ENCODE assay signal across 11 mouse cellular contexts in the genomic region with DNA sequence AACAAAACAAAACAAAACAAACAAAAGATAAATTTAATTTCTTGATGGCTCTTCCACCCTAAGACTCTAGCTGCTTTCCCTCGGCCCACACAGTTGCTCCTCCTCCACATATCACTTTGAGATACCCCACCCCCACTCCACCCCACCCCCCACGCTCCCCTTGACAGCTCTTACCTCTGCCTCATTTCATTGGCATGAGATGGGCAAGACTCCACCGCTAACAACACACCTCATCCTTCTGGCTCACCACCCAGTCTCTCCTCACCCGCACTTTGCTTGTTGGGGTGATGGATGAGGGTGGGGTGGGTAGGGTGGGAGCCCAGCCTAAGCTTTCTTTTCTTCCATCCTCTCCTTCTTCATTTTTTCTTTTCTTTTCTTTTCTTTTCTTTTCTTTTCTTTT. TPM values are rescaled to one million over a fixed set of nuclear protein-coding genes. Genes with fewer than 3 reads are reported as not detected.
DNase-seq lines count a peak whose midpoint lies in the region; ATAC-seq and TF ChIP-seq lines count a peak whose summit lies in the region.
"Had no signal": no experiment of that assay in that cellular context is flagged by ENCODE, and none has a peak within 500 bp of the region (broad histone marks: within the 10 kb centered on the region; RNA-seq: fewer than 3 reads in every experiment).

No protein-coding gene starts in this region.

- 22% methylated on average over 4 of the region's 4 CpGs for WGBS in heart, embryonic 12.5 days
- 33% methylated on average over 4 of the region's 4 CpGs for WGBS in lung, embryonic 14.5 days
- 20% methylated on average over 4 of the region's 4 CpGs for WGBS in heart, embryonic 16.5 days

- no peak for TF ChIP-seq RAD21 in MEL (IDR thresholded peaks at IDR 0.05; ENCODE audit: low read depth, low read length)

- no peak overlapping the region for H3K27ac ChIP-seq in heart, embryonic 12.5 days (ENCODE audit: poor library complexity, severe bottlenecking)
- no peak overlapping the region for H3K27ac ChIP-seq in lung, embryonic 14.5 days (ENCODE audit: low read depth)
- no peak overlapping the region for H3K27ac ChIP-seq in MEL (ENCODE audit: control insufficient read depth, low read depth, low read length)
- no peak overlapping the region for H3K27ac ChIP-seq in heart, embryonic 16.5 days (ENCODE audit: low read length)
- H3K27ac ChIP-seq: hindbrain, embryonic 12.5 days; intestine, embryonic 15.5 days; stomach, embryonic 15.5 days had no signal

- no peaks in the 10 kb centered on the region for H3K27me3 ChIP-seq in heart, embryonic 12.5 days (replicated peaks)
- H3K27me3 ChIP-seq in lung, embryonic 14.5 days (ENCODE audit: insufficient read depth, low read length), result no peaks in the 10 kb centered on the region
- H3K27me3 ChIP-seq in MEL (ENCODE audit: control insufficient read depth in 1 of 2, insufficient read depth in 2 of 2, low read length in 2 of 2), result no peaks in the 10 kb centered on the region
- no peaks in the 10 kb centered on the region for H3K27me3 ChIP-seq in heart, embryonic 16.5 days (ENCODE audit: control insufficient read depth, insufficient read depth, low read length)
- H3K27me3 ChIP-seq: hindbrain, embryonic 12.5 days; intestine, embryonic 15.5 days; stomach, embryonic 15.5 days had no signal

- H3K4me2 ChIP-seq in heart, embryonic 12.5 days, result peak overlapping the region; percentile 25; the same call in 1 of the 2 replicates
- H3K4me2 ChIP-seq in lung, embryonic 14.5 days, result peak overlapping the region; percentile 36
- peak overlapping the region; percentile 32 for H3K4me2 ChIP-seq in heart, embryonic 16.5 days (ENCODE audit: low read depth, low read length)
- H3K4me2 ChIP-seq: hindbrain, embryonic 12.5 days had no signal

- no peaks in the 10 kb centered on the region for H3K9me3 ChIP-seq in heart, embryonic 12.5 days (replicated peaks)
- no peaks in the 10 kb centered on the region for H3K9me3 ChIP-seq in lung, embryonic 14.5 days (ENCODE audit: low read depth, low read length)
- no peaks in the 10 kb centered on the region for H3K9me3 ChIP-seq in MEL (replicated peaks; ENCODE audit: insufficient read depth, low read length)
- no peaks in the 10 kb centered on the region for H3K9me3 ChIP-seq in heart, embryonic 16.5 days (replicated peaks; ENCODE audit: control insufficient read depth, low read length)
- H3K9me3 ChIP-seq: hindbrain, embryonic 12.5 days; intestine, embryonic 15.5 days; stomach, embryonic 15.5 days had no signal

- no peak for TF ChIP-seq CTCF in lung, embryonic 14.5 days (IDR thresholded peaks at IDR 0.05; ENCODE audit: low read depth)
- TF ChIP-seq CTCF in MEL (IDR thresholded peaks at IDR 0.05 in 2 of 3, conservative IDR thresholded peaks at IDR 0.05 in 1 of 3; ENCODE audit: control insufficient read depth in 1 of 3, insufficient read depth in 1 of 3, low read depth in 2 of 3, low read length in 3 of 3, poor library complexity in 1 of 3, severe bottlenecking in 1 of 3), result no peak

- peaks cover 32% of the 10 kb centered on the region for H3K4me1 ChIP-seq in heart, embryonic 12.5 days (replicated peaks)
- no peaks in the 10 kb centered on the region; the same call in 1 of the 2 replicates for H3K4me1 ChIP-seq in lung, embryonic 14.5 days (ENCODE audit: insufficient read depth)
- H3K4me1 ChIP-seq in MEL (ENCODE audit: control insufficient read depth in 1 of 2, insufficient read depth in 2 of 2, low read length in 2 of 2), result peaks cover 0 to 5% of the 10 kb centered on the region in 2 experiments; a peak in 2 of 4 replicates
- H3K4me1 ChIP-seq in heart, embryonic 16.5 days (ENCODE audit: control insufficient read depth, insufficient read depth, low read length), result peaks cover 23% of the 10 kb centered on the region

- no peaks in the 10 kb centered on the region for H3K79me2 ChIP-seq in MEL (ENCODE audit: control insufficient read depth, insufficient read depth, low read length, poor library complexity)

- TF ChIP-seq POLR2A in MEL (IDR thresholded peaks at IDR 0.05; ENCODE audit: control insufficient read depth in 1 of 2, insufficient read depth in 1 of 2, low read depth in 1 of 2, low read length in 2 of 2, poor library complexity in 1 of 2), result no peak

- H3K9ac ChIP-seq in heart, embryonic 12.5 days, result peak overlapping the region; percentile 26; the same call in 1 of the 2 replicates
- no peak overlapping the region for H3K9ac ChIP-seq in lung, embryonic 14.5 days
- peak overlapping the region; percentile 12; the same call in 1 of the 2 replicates for H3K9ac ChIP-seq in MEL (ENCODE audit: control insufficient read depth, low read depth, low read length, poor library complexity, severe bottlenecking)
- peak overlapping the region; percentile 54 for H3K9ac ChIP-seq in heart, embryonic 16.5 days (ENCODE audit: low read length)
- H3K9ac ChIP-seq: hindbrain, embryonic 12.5 days; intestine, embryonic 15.5 days; stomach, embryonic 15.5 days had no signal

- no peak overlapping the region for H3K4me3 ChIP-seq in heart, embryonic 12.5 days
- H3K4me3 ChIP-seq in lung, embryonic 14.5 days (ENCODE audit: low read depth, low read length), result no peak overlapping the region
- H3K4me3 ChIP-seq in MEL (ENCODE audit: control insufficient read depth in 1 of 2, insufficient read depth in 1 of 2, low read depth in 2 of 2, low read length in 2 of 2), result peak overlapping the region; percentile 10 to 42; a peak in 3 of 4 replicates
- H3K4me3 ChIP-seq in heart, embryonic 16.5 days (ENCODE audit: low read length), result no peak overlapping the region
- H3K4me3 ChIP-seq: hindbrain, embryonic 12.5 days; intestine, embryonic 15.5 days; stomach, embryonic 15.5 days had no signal

- intact Hi-C loops in heart, postnatal 25 days (cut with DNase I), result loop anchor here (1.0 kb wide), 1 partner anchor 54 kb away; no protein-coding TSS in a partner anchor

- no peak for TF ChIP-seq EP300 in MEL (IDR thresholded peaks at IDR 0.05; ENCODE audit: low read depth in 1 of 2, low read length in 2 of 2)

- ATAC-seq in heart, embryonic 12.5 days (ENCODE audit: insufficient number of reproducible peaks, low FRiP score), result no peak
- ATAC-seq in lung, embryonic 14.5 days (ENCODE audit: insufficient read depth), result no peak
- ATAC-seq in heart, embryonic 16.5 days (replicated peaks; ENCODE audit: extremely low read depth, insufficient read depth, low FRiP score), result no peak
- ATAC-seq: intestine, embryonic 15.5 days had no signal

- no peak for DNase-seq in heart, postnatal 25 days (ENCODE audit: low spot score)
- DNase-seq in lung, embryonic 14.5 days, result no peak
- no peak for DNase-seq in lung, postnatal 25 days (ENCODE audit: low spot score)
- no peak for DNase-seq in MEL (ENCODE audit: low read depth, low spot score)
- DNase-seq in spleen, postnatal 10 days (ENCODE audit: low spot score in 2 of 2), result no peak
- no peak for DNase-seq in layer of hippocampus, adult 11-12 months (ENCODE audit: low spot score)

- H3K36me3 ChIP-seq in heart, embryonic 12.5 days, result peaks cover 5% of the 10 kb centered on the region; the same call in 1 of the 2 replicates
- peaks cover 3% of the 10 kb centered on the region; the same call in 1 of the 2 replicates for H3K36me3 ChIP-seq in lung, embryonic 14.5 days (ENCODE audit: insufficient read depth)
- H3K36me3 ChIP-seq in MEL (ENCODE audit: control insufficient read depth in 1 of 2, insufficient read depth in 2 of 2, low read length in 2 of 2), result no peaks in the 10 kb centered on the region
- H3K36me3 ChIP-seq in heart, embryonic 16.5 days (ENCODE audit: control insufficient read depth, insufficient read depth), result no peaks in the 10 kb centered on the region
- H3K36me3 ChIP-seq: intestine, embryonic 15.5 days; stomach, embryonic 15.5 days had no signal

TF ChIP-seq in MEL, 35 proteins besides CTCF, POLR2A, EP300 and RAD21 (continues in another document):
- TF ChIP-seq TAL1 (IDR thresholded peaks at IDR 0.05; ENCODE audit: low read length) (no peak), SIN3A (IDR thresholded peaks at IDR 0.05; ENCODE audit: low read length) (no peak), POLR2AphosphoS5 (IDR thresholded peaks at IDR 0.05; ENCODE audit: borderline replicate concordance, low read depth, low read length) (no peak)

RNA-seq across cellular contexts. Expression of a gene that starts 24.3 kb away (rescaled TPM):
- polyA plus RNA-seq in heart, embryonic 12.5 days (2016; fragmentation: Nextera tagmentation; extraction: Ambion mirVana), result 251 and 253 TPM in 2 replicates
- total RNA-seq in heart, postnatal 25 days (2021), result 100 to 1,000 TPM; 207 to 215 TPM
- 327 and 339 TPM in 2 replicates for polyA plus RNA-seq in lung, embryonic 14.5 days (2014; fragmentation: Nextera tagmentation; extraction: Ambion mirVana)
- 216 and 243 TPM in 2 replicates for total RNA-seq in MEL (2012; rRNA removed)
- polyA plus RNA-seq in MEL (2012; ENCODE audit: insufficient read depth in 1 of 2, insufficient read length in 2 of 2, low read depth in 1 of 2, low replicate concordance in 2 of 2, missing spikeins in 1 of 2), result 100 to 1,000 TPM in 1 of 2 experiments, not detected in 1; 339 TPM
- polyA plus RNA-seq in heart, embryonic 16.5 days (2015; fragmentation: Nextera tagmentation; extraction: Ambion mirVana), result 273 and 290 TPM in 2 replicates

RNA-seq across cellular contexts. Expression of a gene that starts 40.6 kb away (rescaled TPM):
- 11.4 and 12.0 TPM in 2 replicates for polyA plus RNA-seq in heart, embryonic 12.5 days (2016; fragmentation: Nextera tagmentation; extraction: Ambion mirVana)
- 1 to 10 TPM; 6.4 to 7.6 TPM for total RNA-seq in heart, postnatal 25 days (2021)
- 11.0 and 14.4 TPM in 2 replicates for polyA plus RNA-seq in lung, embryonic 14.5 days (2014; fragmentation: Nextera tagmentation; extraction: Ambion mirVana)
- total RNA-seq in MEL (2012; rRNA removed), result 2.5 and 3.3 TPM in 2 replicates
- polyA plus RNA-seq in MEL (2012; ENCODE audit: insufficient read depth in 1 of 2, insufficient read length in 2 of 2, low read depth in 1 of 2, low replicate concordance in 2 of 2, missing spikeins in 1 of 2), result 10 to 100 TPM in 1 of 2 experiments, not detected in 1; 14.1 TPM
- 6.6 and 7.9 TPM in 2 replicates for polyA plus RNA-seq in heart, embryonic 16.5 days (2015; fragmentation: Nextera tagmentation; extraction: Ambion mirVana)

RNA-seq across cellular contexts. Expression of a gene that starts 46.7 kb away (rescaled TPM):
- polyA plus RNA-seq in heart, embryonic 12.5 days (2016; fragmentation: Nextera tagmentation; extraction: Ambion mirVana), result 17.2 and 21.0 TPM in 2 replicates
- 10 to 100 TPM; 20.1 to 21.1 TPM for total RNA-seq in heart, postnatal 25 days (2021)
- polyA plus RNA-seq in lung, embryonic 14.5 days (2014; fragmentation: Nextera tagmentation; extraction: Ambion mirVana), result 31.7 and 33.5 TPM in 2 replicates
- 0.04 and 0.10 TPM in 2 replicates for total RNA-seq in MEL (2012; rRNA removed)
- polyA plus RNA-seq in MEL (2012; ENCODE audit: insufficient read depth in 1 of 2, insufficient read length in 2 of 2, low read depth in 1 of 2, low replicate concordance in 2 of 2, missing spikeins in 1 of 2), result under 1 TPM in 1 of 2 experiments, not detected in 1; 0.06 TPM
- polyA plus RNA-seq in heart, embryonic 16.5 days (2015; fragmentation: Nextera tagmentation; extraction: Ambion mirVana), result 13.0 and 16.6 TPM in 2 replicates

RNA-seq across cellular contexts. Expression of a gene that starts 57.6 kb away (rescaled TPM):
- 11.3 and 12.2 TPM in 2 replicates for polyA plus RNA-seq in heart, embryonic 12.5 days (2016; fragmentation: Nextera tagmentation; extraction: Ambion mirVana)
- 1 to 10 TPM; 3.2 to 4.0 TPM for total RNA-seq in heart, postnatal 25 days (2021)
- polyA plus RNA-seq in lung, embryonic 14.5 days (2014; fragmentation: Nextera tagmentation; extraction: Ambion mirVana), result 13.2 and 16.1 TPM in 2 replicates
- 7.8 and 8.8 TPM in 2 replicates for total RNA-seq in MEL (2012; rRNA removed)
- 10 to 100 TPM; 13.7 to 31.3 TPM for polyA plus RNA-seq in MEL (2012; ENCODE audit: insufficient read depth in 1 of 2, insufficient read length in 2 of 2, low read depth in 1 of 2, low replicate concordance in 2 of 2, missing spikeins in 1 of 2)
- polyA plus RNA-seq in heart, embryonic 16.5 days (2015; fragmentation: Nextera tagmentation; extraction: Ambion mirVana), result 12.5 and 13.0 TPM in 2 replicates

Comparison
In these comparisons a context has a peak if more than half of its experiments do, and no peak if none do; other contexts are left out.
1. H3K4me3 ChIP-seq: peak in MEL (2 of 2); none in heart, embryonic 12.5 days (single experiment), lung, embryonic 14.5 days (single experiment) and heart, embryonic 16.5 days (single experiment).
2. RNA of a gene that starts 46.7 kb away (polyA plus RNA-seq): 31.7 to 33.5 TPM in lung, embryonic 14.5 days, 17.2 to 21.0 TPM in heart, embryonic 12.5 days and 13.0 to 16.6 TPM in heart, embryonic 16.5 days; 0.06 TPM in MEL; every median in the first group is over 10 times any median in the second.
3. Peak in every context shown above with its lines, with median percentiles within 50 percentile points of each other: H3K4me2 ChIP-seq.